Mouse (Mus musculus) left cerebral cortex, postnatal 25 days (tissue): ENCODE measurements around the gene Dmpk. TPM values are rescaled to one million over a fixed set of nuclear protein-coding genes. Genes with fewer than 3 reads are reported as not detected.

Source experiments
- DNase-seq, 2 experiments: peaks; one replicate each; pipeline ENCODE4 v3.0.0; 2022; ENCODE audit warnings: low spot score in 2 of 2, mixed read lengths in 1 of 2
- intact Hi-C: fragments of 180-260 bp; cut with DNase I; formaldehyde crosslinking; loops from one replicate; pipeline ENCODE4 v1.15.1; 2025
- total RNA-seq, 2 experiments: library from RNA; stranded (reverse); gene quantifications; 2 replicates each; pipeline ENCODE4 v1.2.3; 2021

Gene Dmpk
- total RNA-seq, 2 experiments from 2014 or later = 25.0 to 37.5 TPM

DNA sequence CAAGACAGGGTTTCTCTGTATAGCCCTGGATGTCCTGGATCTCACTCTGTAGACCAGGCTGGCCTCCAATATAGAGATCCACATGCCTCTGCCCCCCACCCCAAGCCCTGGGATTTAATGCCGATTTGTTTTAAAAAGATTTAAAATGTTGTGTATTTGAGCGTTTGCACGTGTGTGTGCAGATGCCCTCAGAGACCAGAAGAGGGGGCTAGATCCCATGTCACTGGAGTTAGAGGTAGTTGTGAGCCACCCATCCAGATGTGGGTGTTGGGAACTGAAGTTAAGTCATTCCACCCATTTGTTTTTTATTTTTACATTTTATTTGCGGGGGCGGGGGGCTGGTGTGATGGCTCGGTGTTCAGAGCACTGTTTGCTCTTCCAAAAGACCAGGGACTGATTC is 9.2 kb upstream of the Dmpk start:
- intact Hi-C loops = no loop called here
- DNase-seq = no peak

GRCm38 (mm10) chr7:19075231-19075630 is 8.4 kb upstream of the Dmpk start:
- intact Hi-C loops = no loop called here
- DNase-seq = no peak

- peak; percentile 95 to 98 for DNase-seq
Measured at GRCm38 (mm10) chr7:19075723-19076585, 7.7 kb upstream of the Dmpk start, which contains the start of gene Dmwd. Gene Dmwd (plus strand): TSS chr7:19076227.

DNA sequence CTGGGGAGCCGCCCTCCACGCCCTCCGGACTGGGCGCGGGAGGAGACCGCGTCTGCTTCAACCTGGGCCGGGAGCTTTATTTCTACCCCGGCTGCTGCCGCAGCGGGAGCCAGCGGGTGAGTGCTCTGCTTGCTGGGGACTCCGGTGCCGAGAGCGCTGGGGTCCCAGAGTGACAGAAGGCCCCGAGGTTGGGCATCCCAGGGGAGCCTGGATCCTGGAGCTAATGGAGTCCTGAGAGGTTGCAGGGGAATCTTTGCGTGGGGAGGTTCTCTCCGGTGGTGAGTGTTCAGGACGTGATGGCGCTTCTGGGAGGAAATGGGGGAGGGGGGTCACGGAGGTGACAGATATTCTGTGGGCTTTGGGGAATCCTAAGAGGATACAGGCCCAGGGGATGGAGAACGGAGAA is 7.1 kb upstream of the Dmpk start:
- DNase-seq = no peak
- intact Hi-C loops = no loop called here

More at GRCm38 (mm10) chr7:19075723-19076585, 7.7 kb upstream of the Dmpk start, which contains the start of gene Dmwd:
- intact Hi-C loops = no loop called here

- intact Hi-C loops = no loop called here
Measured at GRCm38 (mm10) chr7:19077761-19078160, 5.9 kb upstream of the Dmpk start.

GRCm38 (mm10) chr7:19078732-19079131 is 4.9 kb upstream of the Dmpk start:
- intact Hi-C loops = no loop called here
- DNase-seq = no peak

More at GRCm38 (mm10) chr7:19077761-19078160, 5.9 kb upstream of the Dmpk start:
- no peak for DNase-seq

DNA sequence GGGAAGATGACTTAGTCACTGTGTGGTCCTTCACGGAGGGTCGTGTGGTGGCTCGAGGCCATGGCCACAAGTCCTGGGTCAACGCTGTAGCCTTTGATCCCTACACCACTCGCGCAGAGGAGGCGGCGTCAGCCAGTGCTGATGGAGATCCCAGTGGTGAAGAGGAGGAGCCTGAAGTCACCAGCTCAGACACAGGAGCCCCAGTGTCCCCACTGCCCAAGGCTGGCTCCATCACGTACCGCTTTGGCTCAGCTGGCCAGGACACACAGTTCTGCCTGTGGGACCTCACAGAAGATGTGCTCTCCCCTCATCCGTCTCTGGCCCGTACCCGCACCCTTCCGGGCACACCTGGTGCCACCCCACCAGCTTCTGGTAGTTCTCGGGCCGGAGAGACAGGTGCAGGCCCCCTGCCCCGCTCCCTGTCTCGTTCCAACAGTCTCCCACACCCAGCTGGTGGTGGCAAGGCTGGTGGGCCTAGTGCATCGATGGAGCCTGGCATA is 3.1 kb upstream of the Dmpk start:
- intact Hi-C loops = no loop called here

GRCm38 (mm10) chr7:19082171-19082570 is 1.5 kb upstream of the Dmpk start:
- intact Hi-C loops = no loop called here
- DNase-seq = no peak

More for the DNA sequence above, 3.1 kb upstream of the Dmpk start:
- no peak for DNase-seq

GRCm38 (mm10) chr7:19083096-19083495 is 553 bp upstream of the Dmpk start:
- intact Hi-C loops = no loop called here
- DNase-seq = no peak

- intact Hi-C loops = no loop called here
- DNase-seq = no peak
Measured at GRCm38 (mm10) chr7:19084277-19084771, 675 bp downstream of the Dmpk start.

DNA sequence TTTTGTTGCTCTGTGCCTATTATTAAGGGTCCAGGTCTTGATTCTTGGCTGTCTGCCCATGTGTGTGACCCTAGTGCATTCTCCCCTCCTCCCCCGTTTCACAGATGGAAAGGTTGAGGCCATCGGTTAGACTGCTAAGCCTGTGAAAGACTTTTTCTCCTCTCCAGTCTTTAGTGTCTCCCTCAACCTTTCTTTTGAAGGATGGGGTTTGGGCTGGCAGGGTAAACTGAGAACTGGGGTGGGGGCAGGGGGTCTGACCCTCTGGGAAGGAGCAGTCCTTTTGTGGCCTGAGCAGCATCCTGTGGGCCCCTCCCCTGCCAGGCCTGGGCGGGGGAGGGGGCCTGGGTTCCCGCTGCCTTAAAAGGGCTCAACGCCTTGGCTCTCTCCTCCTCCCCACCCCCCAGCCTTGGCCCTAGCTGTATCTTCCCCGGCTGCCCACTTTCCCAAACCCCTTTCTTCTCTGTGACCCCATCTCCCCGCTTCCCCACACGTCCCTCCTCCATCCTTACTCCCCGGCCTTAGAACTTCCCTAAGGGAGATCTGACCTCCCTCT is 1.3 kb downstream of the Dmpk start:
- DNase-seq = no peak
- intact Hi-C loops = no loop called here

DNA sequence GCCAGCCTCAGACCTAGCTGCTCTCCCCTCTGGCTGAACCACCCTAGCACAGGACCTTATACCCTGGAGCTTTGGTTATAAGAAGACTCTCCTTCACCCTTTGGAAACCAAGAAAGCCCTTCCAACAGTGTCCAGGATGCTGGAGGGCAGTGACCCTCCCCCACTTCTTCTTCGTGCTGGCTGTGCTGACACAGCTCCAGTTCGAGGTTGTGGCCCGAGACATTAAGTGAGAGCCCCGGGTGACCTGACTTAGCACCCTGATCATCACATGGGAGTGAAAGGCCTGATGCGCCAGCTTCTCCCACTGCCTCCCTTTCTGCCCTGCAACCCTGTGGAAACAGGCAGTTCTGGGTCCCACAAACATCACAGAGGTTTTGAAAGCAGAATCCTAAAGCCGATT is 1.8 kb downstream of the Dmpk start:
- DNase-seq = no peak
- intact Hi-C loops = no loop called here

- no peak for DNase-seq
- intact Hi-C loops = no loop called here
Measured at GRCm38 (mm10) chr7:19086042-19086441, 2.4 kb downstream of the Dmpk start.

- DNase-seq = no peak
- intact Hi-C loops = no loop called here
Measured at GRCm38 (mm10) chr7:19086760-19087159, 3.1 kb downstream of the Dmpk start.

DNA sequence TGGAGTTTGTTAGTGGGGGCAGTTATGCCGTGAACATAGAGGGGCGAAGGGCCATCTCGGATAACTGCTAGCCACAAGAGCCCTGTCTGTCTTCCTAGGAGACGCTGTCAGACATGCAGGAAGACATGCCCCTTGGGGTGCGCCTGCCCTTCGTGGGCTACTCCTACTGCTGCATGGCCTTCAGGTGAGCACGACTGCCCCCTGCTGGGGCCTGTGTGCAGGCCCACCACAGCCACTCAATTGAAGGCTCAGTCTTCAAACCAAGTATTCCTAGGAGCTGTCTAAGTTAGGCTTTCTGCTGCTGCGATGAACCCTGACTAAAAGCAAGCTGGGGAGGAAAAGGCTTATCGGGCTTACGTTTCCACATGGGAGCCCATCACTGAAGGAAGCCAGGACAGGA is 5.2 kb downstream of the Dmpk start:
- intact Hi-C loops = no loop called here
- DNase-seq = peak; percentile 47 to 55

- no peak for DNase-seq
- intact Hi-C loops = loop anchor here (1.0 kb wide), 1 partner anchor 23 kb away; no protein-coding TSS in a partner anchor
Measured at GRCm38 (mm10) chr7:19091913-19092312, 8.3 kb downstream of the Dmpk start.

DNA sequence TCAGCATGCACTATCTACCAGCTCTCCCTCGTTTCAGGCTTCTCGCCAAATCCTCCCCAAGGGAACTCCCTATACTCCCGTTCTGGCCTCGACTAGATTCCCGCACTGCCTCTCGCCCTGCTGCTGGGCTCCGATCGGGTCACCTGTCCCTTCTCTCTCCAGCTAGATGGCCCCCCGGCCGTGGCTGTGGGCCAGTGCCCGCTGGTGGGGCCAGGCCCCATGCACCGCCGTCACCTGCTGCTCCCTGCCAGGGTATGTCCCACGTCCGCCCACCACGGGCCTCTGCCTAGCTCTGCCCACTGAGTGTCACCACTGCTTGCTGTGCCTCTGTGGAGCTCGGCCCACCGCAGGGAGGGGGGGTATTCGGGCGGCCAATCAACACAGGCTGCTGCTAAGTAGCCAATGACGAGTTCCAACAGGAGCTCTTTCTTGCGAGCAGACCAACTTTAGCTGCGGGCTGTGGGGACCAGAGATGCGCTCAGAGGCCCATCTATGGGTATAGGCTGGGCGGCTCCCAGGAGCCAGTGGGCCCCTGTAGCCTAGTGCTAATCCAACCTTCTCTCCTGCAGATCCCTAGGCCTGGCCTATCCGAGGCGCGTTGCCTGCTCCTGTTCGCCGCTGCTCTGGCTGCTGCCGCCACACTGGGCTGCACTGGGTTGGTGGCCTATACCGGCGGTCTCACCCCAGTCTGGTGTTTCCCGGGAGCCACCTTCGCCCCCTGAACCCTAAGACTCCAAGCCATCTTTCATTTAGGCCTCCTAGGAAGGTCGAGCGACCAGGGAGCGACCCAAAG is 8.9 kb downstream of the Dmpk start:
- intact Hi-C loops = loop anchor here (1.0 kb wide), 1 partner anchor 23 kb away; no protein-coding TSS in a partner anchor
- no peak for DNase-seq

DNA sequence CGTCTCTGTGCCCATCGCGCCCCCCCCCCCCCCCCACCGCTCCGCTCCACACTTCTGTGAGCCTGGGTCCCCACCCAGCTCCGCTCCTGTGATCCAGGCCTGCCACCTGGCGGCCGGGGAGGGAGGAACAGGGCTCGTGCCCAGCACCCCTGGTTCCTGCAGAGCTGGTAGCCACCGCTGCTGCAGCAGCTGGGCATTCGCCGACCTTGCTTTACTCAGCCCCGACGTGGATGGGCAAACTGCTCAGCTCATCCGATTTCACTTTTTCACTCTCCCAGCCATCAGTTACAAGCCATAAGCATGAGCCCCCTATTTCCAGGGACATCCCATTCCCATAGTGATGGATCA is 9.5 kb downstream of the Dmpk start:
- peak; percentile 70 for DNase-seq

GRCm38 (mm10) chr7:19093537-19094385 is 10.1 kb downstream of the Dmpk start:
- DNase-seq = peak; percentile 82 to 83
- intact Hi-C loops = loop anchor here (2.0 kb wide), 1 partner anchor 25 kb away; the partner anchor contains the start of genes Fbxo46 and Gm4969

More for the DNA sequence above, 9.5 kb downstream of the Dmpk start:
- intact Hi-C loops = no loop called here
